Mouse (Mus musculus): Measurements from ENCODE around the gene Selenon. TPM values are rescaled to one million over a fixed set of nuclear protein-coding genes. Genes with fewer than 3 reads are reported as not detected.
"Not testable (repeated sequence)": the region's sequence is repeated elsewhere in the genome, so short reads cannot be mapped to it uniquely, and the experiment has no call there.

The Selenon gene
- total RNA-seq, 2 experiments from 2014 or later, result 19.6 to 21.2 TPM

DNA sequence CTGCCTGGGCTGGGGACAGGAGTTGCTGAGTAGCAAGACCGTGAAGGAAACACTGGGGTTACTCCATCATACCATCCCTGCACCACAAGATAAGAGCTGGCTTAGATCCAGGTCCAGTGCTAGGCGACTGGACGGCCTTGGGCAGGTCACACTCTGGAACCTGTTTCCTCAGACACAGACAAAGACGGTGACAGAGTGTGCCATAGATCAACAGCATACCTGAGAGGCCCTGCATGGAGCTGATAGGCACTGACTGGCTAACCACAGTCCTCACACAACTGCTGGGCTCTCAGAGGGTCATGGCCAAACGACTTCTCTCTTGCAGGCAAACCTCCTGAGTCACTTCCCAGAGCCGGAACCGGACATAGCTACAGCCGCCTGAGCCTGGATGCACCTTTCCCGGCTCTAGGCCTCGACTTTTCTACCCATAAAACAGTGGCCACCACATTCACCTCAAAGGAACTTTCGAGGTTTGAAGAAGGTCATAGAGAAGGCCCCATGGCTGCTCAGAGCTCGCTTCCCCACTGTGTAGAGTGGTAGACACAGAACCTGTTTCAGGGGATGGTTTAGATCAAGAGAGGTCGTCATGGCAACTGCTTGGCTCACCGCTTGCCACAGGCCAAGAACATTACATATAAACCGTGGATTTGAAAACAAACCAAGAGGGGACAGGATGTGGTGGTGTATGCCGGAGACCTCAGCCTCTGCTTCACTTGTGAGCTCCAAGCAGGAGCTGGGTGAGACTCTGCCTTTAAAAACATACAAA, 57.0 kb downstream of the Selenon start:
- DNase-seq (ENCODE audit: low spot score in 2 of 2), result no peak
- intact Hi-C loops (cut with DNase I), result no loop called here

DNA sequence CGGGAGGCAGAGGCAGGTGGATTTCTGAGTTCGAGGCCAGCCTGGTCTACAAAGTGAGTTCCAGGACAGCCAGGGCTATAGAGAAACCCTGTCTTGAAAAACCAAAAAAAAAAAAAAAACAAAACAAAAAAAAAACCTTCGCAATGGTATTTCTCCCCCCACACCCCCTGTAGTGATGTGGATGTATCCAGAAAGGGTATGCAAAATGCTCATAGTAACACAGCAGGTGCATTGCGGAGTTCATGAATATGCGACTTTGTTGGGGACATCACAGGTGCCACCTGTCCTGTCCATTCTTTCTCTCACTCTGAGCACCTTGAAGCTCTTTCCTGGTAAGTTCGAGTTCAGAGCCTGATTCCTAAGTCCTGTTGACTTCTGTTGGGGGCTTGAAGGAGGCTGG, 57.8 kb downstream of the Selenon start:
- intact Hi-C loops (cut with DNase I); DNase-seq (ENCODE audit: low spot score in 2 of 2): not testable (repeated sequence)

- intact Hi-C loops (cut with DNase I), result no loop called here
- no peak for DNase-seq (ENCODE audit: low spot score in 2 of 2)
These were observed 60.2 kb downstream of the Selenon start for GRCm38 (mm10) chr4:134491716-134492115.

- intact Hi-C loops (cut with DNase I), result no loop called here
- no peak for DNase-seq (ENCODE audit: low spot score in 2 of 2)
These were observed 61.8 kb downstream of the Selenon start for GRCm38 (mm10) chr4:134489986-134490665.

DNA sequence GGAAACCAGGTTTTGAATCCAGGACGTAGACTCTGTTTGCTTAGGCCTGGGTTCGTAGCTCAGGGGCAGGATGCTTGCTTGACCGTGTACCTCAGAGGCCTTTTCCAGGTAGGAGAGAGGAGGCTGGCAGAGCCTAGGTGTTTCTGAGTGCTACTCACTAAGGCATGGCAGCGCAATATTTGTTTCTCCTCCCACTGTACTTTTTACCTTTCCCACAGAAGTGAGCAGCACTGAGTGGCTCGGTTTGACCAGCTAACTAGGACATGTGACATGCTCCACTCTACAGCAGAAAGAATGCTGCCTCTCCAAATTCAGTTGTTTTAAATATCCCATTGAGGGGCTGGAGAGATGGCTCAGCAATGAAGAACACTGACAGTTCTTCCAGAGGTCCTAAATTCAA, 63.8 kb downstream of the Selenon start:
- no peak for DNase-seq (ENCODE audit: low spot score in 2 of 2)
- intact Hi-C loops (cut with DNase I), result no loop called here

Small RNA genes within 50 kb of the gene (microRNA-seq; reads per million reads assigned to microRNA genes)
- not detected for gene Mir6403

Other genes with a start within 250 kb of the Selenon start
- under 1 TPM; 0.22 to 0.27 TPM for gene Trim63, start 237.0 kb downstream of the Selenon start, total RNA-seq (2021)
- not detected for gene Slc30a2, start 209.0 kb downstream of the Selenon start, total RNA-seq (2021)
- gene Extl1, start 168.3 kb downstream of the Selenon start, total RNA-seq (2021), result 10 to 100 TPM; 46.2 to 60.6 TPM
- 1 to 10 TPM; 6.7 to 7.5 TPM for gene Pafah2, start 155.8 kb downstream of the Selenon start, total RNA-seq (2021)
- gene Stmn1, start 83.8 kb downstream of the Selenon start, total RNA-seq (2021), result 1,000 to 10,000 TPM; 1,022 to 1,141 TPM
- 10 to 100 TPM; 56.5 to 65.6 TPM for gene Paqr7, start 55.5 kb downstream of the Selenon start, total RNA-seq (2021)
- under 1 TPM in 1 of 2 experiments, not detected in 1; 0.32 TPM for gene Aunip, start 41.2 kb downstream of the Selenon start, total RNA-seq (2021)
- 10 to 100 TPM; 61.9 to 70.2 TPM for gene Mtfr1l, start 16.8 kb downstream of the Selenon start, total RNA-seq (2021)
- 10 to 100 TPM; 37.8 to 42.0 TPM for gene Man1c1, start 152.1 kb upstream of the Selenon start, total RNA-seq (2021)
- gene Ldlrap1, start 215.9 kb upstream of the Selenon start, total RNA-seq (2021), result 1 to 10 TPM; 3.1 to 3.5 TPM